Mouse (Mus musculus) embryo, embryonic 11.5 days (tissue): ENCODE data around the gene Ccdc85a.
A peak's percentile ranks its signal among the peaks of the same experiment; 100 is the strongest.
"Not testable (repeated sequence)": the region's sequence is repeated elsewhere in the genome, so short reads cannot be mapped to it uniquely, and the experiment has no call there.

ENCODE experiments used
- DNase-seq: peaks from one replicate; pipeline ENCODE4 v3.0.0-alpha.2; 2012; ENCODE audit warnings: low read depth, low spot score

Ccdc85a gene

GRCm38 (mm10) chr11:28422451-28423231, 161.5 kb downstream of the Ccdc85a start:
- DNase-seq: no peak

DNA sequence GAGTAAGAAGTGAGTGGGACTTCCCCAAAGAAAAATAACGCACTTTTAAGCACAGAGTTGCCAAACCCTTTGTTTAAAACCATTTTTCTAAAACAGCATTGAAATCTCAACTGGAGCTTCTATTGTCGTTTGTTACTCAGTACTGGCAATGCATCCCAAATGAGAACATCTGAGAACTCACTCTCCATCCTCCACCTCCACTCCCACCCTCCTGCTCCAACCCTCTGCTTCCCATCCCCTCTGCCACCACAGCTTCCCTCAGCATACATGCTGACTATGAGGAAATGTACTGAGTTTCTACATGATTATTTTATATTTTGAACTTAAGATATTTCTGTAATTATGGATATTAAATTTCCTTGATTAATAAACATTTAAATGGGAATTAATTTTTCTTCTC, 168.3 kb downstream of the Ccdc85a start:
- no peak for DNase-seq

DNA sequence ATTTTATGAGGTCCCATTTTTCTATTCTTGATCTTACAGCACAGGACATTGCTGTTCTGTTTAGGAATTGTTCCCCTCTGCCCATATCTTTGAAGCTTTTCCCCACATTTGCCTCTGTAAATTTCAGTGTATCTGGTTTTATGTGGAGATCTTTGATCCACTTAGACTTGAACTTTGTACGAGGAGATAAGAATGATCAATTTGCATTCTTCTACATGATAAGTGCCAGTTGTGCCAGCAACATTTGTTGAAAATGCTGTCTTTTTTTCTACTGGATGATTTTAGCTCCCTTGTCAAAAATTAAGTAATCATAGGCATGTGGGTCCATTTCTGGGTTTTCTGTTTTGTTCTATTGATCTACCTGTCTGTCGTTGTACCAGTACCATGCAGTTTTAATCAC, 174.2 kb downstream of the Ccdc85a start:
- DNase-seq: not testable (repeated sequence)

- DNase-seq: no peak
Observed at GRCm38 (mm10) chr11:28397166-28397565, 187.0 kb downstream of the Ccdc85a start.

GRCm38 (mm10) chr11:28375891-28376290, 208.2 kb downstream of the Ccdc85a start:
- no peak for DNase-seq

DNA sequence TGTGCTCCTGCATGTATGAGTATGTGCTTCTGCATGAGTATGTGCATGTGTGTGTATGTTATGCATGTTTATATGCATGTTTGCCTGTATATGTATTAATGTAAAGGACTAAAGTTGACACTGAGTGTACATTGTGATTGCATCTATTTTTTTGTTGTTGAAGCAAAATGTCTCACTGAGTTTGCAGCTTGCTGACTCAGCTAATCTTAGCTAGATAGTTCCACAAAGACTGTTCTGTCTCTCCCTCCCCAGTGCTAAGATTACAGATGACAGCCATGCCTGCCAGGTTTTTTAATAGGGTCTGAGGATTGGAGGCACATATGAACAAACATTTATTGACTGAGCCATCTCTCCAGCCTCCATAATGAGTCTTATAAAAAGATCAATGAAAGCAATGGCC, 209.5 kb downstream of the Ccdc85a start:
- DNase-seq: no peak

DNA sequence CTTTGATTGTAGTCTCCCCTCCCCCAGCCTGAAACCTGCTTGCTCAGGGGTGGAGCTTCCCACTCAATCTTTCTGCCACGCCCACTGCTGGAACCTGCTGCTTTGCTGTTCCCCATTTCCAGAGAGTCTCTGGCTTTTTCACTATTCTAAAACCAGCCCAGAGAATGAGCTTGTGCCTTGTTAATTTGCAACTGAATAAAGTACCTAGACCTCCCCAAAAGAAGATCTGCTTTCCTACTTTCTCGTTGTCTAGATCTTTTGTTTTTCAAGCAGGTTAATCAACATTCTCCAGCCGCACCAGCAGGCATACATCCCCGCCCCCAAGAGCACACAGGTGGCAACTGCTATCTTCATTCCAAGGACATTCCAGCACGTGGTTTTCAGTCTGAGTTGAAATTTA, 212.7 kb downstream of the Ccdc85a start:
- DNase-seq: not testable (repeated sequence)

GRCm38 (mm10) chr11:28365929-28366244, 218.2 kb downstream of the Ccdc85a start:
- no peak for DNase-seq

DNA sequence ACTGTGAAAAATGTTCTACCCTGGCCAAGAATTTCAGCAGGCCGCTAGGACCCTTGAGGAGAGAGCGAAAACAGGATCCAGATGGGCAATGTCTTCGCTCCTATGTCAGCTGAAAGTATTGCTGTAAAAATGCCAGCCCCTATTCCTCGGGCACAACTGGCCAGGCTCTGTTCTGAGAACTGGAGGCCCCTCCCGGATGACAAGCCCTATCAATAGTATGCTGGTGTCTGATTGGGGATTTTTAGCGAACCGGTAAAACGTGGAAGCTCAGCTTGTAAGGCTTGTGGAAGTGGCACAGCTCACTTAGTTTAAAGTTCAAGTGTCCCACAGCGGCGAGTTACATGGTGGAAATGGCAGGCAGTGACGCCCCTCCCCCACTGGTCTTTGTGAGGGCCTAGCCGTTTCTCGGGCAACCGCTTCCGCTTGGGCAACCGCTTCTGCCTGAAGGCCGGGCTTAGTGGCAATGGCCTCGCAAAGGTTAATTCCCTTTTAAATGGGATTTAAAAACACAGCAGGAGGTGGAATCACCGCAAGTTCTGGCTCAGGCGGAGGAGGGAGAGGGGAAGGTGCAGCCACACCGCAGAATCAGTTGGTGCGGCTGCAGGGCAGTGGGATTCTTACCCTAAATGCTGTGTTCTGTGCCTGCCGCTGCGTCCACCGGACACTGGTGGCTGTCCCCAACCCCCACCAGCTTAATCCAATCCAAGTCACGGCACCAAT, 218.8 kb downstream of the Ccdc85a start:
- DNase-seq: peak; percentile 78

DNA sequence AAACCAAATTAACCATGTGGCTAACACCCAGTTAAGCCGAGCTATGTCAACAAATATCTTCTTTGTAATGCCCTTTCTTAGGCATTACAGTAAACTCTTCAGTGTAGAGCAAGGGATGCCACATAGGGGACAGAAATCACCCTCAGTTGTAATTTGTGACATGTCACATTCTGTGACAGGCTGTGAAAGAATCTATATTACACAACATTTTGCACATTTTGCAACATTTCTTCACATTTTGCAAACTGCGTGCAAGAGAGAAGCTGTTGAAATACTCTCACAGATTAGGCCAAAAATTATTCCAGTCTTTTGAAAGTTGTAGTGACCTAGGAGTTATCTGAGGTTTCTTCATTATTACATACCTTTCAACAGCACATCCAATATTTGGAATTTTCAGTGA, 240.7 kb downstream of the Ccdc85a start:
- no peak for DNase-seq

DNA sequence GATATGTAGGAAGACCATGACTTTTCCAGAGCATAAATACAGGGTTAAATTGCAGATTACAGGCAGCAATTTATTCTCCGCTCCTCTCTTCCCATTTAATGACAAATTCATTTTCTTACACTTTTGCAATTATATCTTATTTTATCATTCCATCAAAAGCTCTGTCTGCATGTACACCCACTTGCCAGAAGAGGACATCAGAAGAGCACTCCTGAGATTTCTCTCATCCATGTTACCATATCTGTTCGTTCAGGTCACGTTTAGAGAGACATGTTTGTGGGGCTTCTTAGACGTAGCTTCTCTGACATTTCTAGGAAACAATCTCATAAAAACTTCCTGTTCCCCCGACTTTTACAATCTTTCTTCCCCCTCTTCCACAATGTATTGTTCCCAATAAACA, 242.2 kb downstream of the Ccdc85a start:
- DNase-seq: no peak

GRCm38 (mm10) chr11:28339224-28340150, 244.6 kb downstream of the Ccdc85a start, which contains the start of gene Gm6685:
Gene Gm6685 (minus strand): TSS chr11:28339867.
- not testable (repeated sequence) for DNase-seq
